Mouse (Mus musculus) kidney, adult 2 months (tissue): ENCODE data around the gene Nutm2.

ENCODE experiments used
- CTCF ChIP-seq: fragments of 200-500 bp; conservative IDR thresholded peaks from 2 replicates; pipeline ENCODE4 v1.5.1; 2011; ENCODE audit warnings: low read depth, mild to moderate bottlenecking, control low read depth, low read length, moderate library complexity, mixed read lengths; ENCODE audit not compliant: insufficient read depth, insufficient read length
- POLR2A ChIP-seq: fragments of 200-500 bp; IDR thresholded peaks from one replicate; pipeline ENCODE4 v1.6.1; 2011; ENCODE audit warnings: low read depth, low read length, control low read depth

- TF ChIP-seq CTCF (no peak), POLR2A (no peak)
These were observed 23.3 kb upstream of the Nutm2 start, which contains the start of gene Gm47429 for GRCm38 (mm10) chr13:50443812-50444211.
